Mouse (Mus musculus) thymus, postnatal 36 days (tissue): ENCODE results near the gene Endog.

Source experiments
- DNase-seq, 2 experiments: peaks; one replicate each; pipeline ENCODE4 v3.0.0; 2022; ENCODE audit warnings: mixed read lengths in 2 of 2

Endog gene

GRCm38 (mm10) chr2:30212169-30212545, 40.9 kb downstream of the Endog start:
- no peak for DNase-seq

- DNase-seq: no peak
Observed at GRCm38 (mm10) chr2:30212951-30213350, 41.7 kb downstream of the Endog start.

- no peak for DNase-seq
Observed at GRCm38 (mm10) chr2:30214745-30215144, 43.5 kb downstream of the Endog start.

- DNase-seq: no peak
Observed at GRCm38 (mm10) chr2:30215493-30215892, 44.2 kb downstream of the Endog start.

GRCm38 (mm10) chr2:30216293-30216692, 45.0 kb downstream of the Endog start:
- no peak for DNase-seq
